Mouse (Mus musculus) urinary bladder, postnatal 36 days (tissue): ENCODE results near the gene Wdr61.
"Not testable (repeated sequence)": the region's sequence is repeated elsewhere in the genome, so short reads cannot be mapped to it uniquely, and the experiment has no call there.

Experiments
- DNase-seq, 2 experiments: peaks; one replicate each; pipeline ENCODE4 v3.0.0; 2022; ENCODE audit warnings: low spot score in 2 of 2, mixed read lengths in 1 of 2

The Wdr61 gene

DNA sequence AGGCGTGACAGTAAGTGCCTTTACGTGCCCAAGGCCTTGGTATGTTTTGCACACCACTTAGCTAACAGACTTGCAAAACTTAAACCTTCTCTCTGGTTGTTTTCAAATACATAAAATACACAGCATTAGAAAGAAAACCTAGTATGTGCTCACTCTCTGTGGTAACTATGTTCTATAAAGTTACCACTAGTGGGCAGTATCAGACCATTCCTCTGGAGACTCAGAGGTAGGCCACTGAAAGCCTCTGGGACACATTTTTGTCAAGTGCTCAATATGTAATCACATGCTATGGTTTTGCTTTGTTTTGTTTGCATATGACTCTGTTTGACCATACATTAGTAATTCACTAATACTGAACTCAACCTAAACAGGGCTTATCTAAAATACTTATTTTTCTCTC is 2.2 kb downstream of the Wdr61 start:
- DNase-seq, result no peak

DNA sequence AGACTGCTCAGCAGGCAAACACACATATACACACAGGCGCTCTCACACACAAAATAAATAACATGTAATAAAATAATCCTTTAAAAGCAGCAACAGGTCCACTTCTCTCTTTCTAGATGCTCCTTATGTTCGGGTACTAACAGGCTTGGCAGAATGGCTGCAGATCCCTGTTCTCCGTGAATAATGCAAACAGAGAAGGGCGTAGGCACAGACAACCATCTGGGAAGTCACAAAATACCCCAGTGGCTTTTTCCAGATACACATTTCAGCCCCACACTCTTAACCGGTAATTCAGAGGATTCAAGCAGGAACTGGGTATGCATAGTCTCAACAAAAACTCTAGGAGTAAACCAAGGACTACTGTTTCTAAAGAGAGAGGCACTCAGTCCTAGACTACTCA is 8.0 kb downstream of the Wdr61 start:
- DNase-seq, result no peak

DNA sequence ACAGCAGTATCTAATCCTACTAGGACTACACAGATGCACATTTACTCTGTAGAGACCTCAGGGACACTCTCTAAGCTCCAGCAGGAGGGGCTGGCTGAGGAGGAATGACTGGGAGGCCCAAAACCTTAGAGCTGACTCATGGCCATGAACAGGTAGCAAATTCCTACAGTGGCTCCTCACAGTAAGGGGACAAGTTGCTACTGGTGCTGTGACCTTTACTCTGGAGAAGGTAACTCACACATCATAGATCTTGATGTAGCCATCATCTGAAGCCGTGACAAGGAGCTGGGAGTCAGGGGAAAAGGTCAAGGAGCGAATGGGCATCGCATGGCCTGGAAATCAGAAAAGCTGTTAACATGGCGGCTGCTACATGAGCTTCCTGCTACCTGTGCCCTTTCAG is 11.7 kb downstream of the Wdr61 start:
- peak in 1 of 2 experiments; percentile 30 for DNase-seq

DNA sequence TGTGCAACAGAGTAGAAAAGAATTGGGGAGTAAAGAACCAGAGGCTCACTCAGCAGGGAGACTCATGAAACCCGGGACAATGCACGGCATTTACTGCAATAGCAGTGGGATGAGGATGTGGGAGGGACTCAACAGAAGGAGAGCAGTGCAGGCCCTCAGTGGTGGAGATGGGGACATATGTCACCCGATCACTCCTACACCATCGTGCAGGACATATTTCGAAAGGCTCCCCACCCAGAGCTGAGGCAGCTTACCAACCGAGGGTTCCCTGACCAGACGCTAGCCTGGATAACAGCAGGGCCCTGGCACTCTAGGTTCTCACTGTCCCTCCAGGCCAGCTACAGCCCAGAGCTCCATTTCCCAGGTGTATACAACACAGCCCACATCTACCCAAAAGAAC is 12.2 kb downstream of the Wdr61 start:
- DNase-seq, result no peak

DNA sequence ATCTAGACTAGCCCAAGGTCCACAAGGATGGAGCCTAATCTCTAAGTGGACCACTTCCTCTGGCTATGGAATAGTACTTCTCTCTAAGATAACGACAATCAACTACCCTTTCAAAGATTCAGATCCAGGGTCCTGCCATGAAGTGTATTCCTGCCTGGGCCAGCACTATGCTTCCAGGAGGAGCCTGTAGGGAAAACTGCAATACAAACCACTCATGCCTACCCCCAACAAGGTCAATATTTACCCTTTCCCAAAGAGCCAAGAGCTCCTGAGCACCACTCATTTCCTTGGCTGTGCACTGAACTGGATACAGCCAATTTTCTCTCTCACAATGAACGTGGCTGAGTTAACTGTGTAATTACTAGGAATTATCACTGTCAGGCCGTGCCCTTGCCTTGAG is 16.8 kb downstream of the Wdr61 start:
- DNase-seq, result no peak

DNA sequence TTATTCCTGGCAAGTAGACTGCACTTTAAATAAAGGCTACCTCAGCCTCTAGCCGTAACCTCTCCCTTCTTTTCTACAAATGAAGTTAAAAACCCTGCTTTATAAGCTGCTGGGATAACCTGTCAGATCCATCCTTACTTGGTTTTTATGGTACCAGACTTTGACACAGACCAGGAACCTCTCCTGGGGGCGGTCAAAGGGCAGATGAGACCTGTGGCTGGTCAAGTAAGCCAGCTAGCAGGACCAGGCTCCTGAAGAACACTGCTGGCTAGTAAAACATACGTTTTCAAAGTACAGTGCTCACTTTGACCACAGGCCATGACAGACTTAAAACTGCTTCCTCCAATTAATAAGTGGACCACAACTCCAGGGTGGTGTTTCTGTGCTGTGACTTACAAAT is 18.5 kb downstream of the Wdr61 start:
- no peak for DNase-seq

DNA sequence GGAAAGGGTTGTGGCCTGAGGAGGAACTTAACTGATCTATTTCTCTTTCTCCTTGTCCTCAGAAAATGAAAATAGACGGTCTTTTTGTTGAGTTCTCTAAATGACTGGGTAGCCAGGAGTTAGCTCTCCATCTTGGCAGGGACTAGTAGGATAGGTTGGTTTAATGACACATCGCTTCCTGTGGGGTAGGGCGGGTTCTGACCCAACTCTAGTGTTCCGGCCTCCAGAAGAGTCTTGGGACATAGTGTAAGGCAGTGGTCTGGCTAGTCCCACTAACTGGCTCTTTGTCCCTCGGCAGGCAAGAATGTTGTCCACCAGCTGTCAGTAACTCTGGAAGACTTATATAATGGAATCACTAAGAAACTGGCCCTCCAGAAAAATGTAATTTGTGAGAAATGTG is 26.2 kb downstream of the Wdr61 start:
- no peak for DNase-seq

DNA sequence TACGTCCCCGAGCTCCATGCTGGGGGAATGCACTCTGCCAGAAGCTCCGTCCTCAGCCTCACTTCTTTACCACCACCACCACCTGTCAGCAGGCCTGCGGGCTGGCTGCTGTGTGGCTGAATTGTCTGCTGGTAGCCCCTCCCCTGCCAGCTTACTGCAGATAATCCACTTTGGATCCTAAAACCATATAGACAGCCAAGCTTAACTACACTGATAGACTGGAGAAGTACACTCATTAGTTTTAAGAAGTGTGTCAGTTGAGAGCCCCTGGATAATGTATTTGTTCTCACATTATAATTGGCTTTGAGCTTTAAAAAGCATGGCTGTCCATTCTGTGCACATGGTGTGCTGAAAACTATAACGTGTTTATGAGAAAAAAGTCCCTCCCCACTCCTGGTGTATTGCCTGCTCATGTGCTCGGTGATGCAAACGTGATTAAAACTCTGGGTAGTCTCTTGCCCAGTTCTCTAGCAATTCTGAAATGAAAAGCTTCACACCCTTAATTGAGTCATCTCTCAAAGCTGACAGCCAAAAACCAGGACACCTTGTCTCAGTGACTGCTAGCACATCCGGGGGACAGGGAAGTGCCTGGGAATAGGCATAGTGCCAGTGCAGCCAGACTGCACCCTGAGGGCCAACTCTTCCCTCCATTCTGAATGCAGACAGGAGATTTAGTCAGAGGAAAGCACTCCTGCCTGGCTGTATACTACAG is 26.9 kb downstream of the Wdr61 start:
- no peak for DNase-seq

DNA sequence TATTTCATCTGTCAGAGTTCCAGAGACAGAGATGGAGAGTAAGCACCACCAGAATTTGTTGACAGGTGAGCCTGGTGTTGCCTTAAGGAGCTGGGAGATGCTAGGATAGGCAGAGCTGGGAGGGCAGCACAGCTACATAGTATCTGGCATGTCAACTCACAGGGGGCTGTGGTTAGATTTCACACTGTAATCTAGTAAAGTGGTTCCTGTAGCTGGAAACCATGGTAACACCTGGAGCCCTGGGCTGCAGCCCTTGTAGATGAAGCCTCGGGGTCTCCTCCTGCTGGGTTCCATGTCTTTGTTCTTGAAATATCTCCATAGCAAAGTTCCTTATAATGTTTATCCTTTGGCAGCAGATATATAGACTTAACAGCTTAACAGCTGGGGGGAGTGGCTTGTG is 28.8 kb downstream of the Wdr61 start:
- DNase-seq, result no peak

DNA sequence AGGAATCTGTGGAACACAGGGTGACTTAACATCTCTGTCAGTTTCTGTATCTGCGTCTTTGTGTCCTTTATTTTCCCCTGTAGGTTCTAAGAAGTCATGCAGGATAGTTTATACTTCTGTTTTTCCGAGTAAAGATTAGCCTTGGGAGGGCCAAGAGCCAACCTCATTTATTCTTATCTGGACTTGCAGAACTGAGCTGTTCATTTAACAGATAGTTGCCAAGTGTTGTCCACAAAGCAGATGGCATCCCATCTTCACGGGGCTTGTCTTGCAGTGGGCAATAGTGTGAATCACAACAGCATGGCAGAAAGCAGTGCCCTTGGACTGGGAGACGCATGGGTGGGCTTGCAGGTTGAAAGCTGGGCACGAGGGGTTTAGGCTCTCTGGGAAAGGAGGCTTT is 30.0 kb downstream of the Wdr61 start:
- no peak for DNase-seq

DNA sequence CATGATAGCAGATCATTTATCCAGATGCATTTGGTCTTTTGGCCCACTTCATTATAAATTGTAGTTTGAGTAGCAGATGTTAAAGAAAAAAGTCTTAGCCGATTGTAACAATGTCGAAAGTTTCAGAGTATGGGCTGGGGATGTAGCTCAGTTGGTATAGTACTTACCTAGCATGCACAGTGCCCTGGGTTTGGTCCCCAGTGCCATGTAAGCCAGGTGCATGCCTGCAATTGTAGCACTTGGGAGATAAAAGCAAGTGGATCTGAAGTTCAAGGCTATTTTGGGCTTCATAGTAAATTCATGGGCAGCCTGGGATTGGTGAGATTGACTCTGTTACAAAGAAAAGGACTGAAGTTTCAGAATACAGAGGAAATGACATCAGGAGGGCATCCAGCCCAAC is 31.7 kb downstream of the Wdr61 start:
- no peak for DNase-seq

DNA sequence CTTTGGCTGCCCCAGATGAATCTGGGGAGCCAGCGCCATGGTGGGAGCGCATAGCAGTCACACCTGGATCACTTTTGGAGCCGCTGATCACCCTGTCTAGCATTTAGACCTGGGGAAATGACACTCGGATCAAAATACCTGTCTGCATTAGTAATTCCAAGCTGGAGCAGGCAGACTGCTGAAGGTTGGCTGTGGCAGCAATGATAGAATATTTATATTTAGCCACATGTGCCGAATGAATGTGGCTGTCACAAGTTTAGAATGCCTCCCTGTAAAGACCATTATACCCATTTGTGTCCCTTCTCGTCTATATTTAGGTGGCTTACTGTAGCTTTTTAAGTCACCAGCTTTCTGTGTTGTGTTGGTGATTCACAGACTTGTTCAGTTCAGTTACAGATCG is 33.6 kb downstream of the Wdr61 start:
- DNase-seq, result no peak

DNA sequence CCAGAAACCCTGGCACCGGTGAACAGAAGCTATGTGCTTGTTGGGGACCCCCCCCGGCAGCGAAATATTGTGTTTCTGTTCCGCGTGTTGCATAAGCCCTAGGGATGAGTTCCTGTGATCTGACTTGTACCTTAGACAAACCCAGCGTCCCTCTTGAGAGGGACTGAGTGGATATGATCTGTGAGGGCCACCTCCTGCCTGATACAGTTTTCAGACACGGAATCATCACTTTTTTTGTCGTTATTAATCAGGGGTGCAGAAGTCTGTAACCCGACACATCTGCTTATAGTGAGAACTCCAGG is 34.2 kb downstream of the Wdr61 start:
- DNase-seq, result no peak

DNA sequence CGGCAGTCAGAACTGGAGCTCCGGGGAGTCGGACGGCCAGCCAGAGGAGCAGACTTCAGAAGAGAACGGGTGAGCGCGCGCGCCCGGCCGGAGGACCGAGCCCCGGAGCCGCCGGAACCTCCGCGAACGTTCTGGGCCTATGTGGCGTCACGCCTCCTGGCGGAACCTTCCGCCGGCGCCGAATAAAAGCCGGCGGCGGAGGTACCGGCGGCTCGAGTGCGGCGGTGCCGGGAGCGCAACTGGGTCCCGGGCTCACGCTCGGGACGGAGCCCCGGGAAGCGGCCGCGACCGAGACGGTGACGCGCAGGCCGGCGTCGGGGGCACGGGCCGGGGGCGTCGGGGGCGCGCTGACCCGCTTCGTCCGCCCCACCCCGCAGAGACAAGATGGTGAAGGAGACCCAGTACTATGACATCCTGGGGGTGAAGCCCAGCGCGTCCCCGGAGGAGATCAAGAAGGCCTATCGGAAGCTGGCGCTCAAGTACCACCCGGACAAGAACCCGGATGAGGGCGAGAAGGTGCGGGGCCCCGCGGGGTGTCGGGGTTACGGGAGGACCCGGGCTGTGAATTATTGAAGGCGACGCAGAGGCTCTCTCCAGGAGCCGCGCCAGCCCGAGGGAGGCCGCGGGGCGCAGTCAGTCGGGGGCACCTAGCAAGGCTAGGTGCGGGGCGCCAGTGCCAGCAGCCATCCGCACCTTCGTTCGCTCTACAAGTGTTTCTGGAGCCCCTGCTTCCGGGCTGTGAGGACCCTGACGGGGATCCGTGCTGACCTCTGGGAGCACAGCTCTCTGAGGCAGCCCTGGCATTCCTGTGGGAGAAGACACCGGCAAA is 34.8 kb downstream of the Wdr61 start:
- peak; percentile 71 to 83 for DNase-seq

DNA sequence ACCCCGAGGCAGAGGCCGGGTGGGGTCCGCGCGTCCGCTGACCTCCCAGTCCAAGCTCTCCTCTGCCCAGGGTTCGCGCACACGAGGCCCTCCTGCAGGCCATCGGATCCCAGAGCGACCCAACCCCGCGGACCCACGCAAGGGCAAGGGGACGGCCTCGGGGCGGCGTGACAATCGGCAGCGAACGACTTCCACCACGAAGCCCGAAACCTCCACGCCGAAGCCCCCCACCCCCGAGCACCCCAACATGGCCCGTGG is 35.3 kb downstream of the Wdr61 start:
- no peak for DNase-seq

DNA sequence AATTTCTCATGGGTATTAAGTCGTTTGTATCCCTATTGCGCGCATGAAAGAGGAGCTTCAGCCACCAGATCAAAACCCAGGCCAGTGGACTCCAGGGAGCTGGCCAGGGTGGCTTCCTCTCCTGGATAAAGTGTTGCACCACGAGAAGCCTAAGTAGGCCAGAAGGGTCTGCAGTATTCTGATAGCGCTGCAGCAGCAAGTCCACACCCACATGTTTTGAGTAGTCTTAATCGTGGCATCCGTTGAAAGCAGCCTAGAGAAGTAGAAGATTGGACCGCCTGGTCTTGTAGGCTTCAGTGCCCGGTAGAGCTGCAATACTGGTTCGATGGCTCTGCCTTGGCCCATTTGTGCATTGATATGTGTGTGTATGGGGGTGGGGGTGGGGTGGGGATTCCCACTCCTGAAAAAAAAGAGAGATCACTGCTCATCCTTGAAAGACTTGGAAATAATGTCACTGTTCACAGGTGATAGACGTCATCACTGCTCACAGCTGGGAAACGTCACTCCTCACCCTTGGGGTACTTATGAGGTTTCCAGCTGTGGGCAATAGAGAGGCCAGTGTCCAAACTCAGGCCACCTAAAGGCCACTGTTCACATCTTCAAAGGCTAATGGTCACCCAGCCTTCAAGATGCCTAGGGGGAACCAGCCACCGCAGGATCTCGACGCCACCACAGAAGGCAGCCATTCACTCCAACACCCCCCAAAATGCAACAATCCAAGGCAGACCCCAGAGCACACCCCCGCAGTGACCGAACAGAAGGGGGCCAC is 35.8 kb downstream of the Wdr61 start, which contains the start of gene Dnaja4:
Dnaja4 (plus strand) TSS at position 556 of the 769 bp plus-strand sequence.
- no peak for DNase-seq

DNA sequence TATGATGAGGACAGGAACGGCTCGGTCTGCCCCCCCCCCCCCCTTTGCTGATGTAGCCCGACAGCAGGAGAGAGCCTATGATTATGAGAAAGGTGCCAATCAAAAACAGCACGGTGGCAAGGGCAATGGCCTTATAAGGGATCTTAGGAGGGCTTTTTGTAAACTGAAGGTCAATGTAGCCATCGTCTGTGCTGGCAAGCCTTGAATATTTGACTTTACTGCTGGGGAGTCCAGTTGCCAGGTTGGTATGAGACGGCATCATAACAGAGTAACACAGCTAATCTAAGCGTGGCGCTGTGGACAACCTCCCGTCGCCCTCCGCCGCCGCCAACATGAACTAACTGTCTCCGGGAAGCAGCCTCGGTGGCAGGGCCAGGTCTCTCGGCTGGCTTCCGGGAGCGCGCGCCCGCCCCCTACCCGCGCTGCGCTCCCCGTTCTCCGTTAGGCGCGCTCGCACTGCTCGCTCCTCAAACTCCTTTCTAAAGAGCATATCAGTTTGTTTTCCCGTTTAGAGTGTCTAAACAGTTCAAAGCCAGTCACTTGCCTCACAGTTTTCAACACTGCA is 43.0 kb downstream of the Wdr61 start:
- DNase-seq, result not testable (repeated sequence)

DNA sequence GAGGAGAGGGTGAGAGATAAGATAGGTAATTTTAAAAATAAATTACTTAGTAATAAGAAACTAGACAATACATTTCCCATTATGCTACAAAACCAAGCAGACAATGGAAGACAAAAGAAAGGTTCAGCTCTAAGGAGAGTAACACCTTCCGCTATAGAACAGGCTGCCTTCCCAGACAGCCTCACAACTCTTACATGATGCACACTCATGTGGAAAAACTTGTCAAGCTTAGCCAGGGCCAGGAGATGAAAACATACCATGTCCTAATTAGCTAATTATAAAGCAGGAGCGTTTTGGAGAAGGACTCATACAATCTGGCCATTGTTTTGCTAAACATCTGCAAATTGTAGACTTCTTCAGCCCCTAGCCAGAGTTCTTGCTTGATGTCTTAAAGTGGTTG is 43.6 kb downstream of the Wdr61 start:
- DNase-seq, result not testable (repeated sequence)

DNA sequence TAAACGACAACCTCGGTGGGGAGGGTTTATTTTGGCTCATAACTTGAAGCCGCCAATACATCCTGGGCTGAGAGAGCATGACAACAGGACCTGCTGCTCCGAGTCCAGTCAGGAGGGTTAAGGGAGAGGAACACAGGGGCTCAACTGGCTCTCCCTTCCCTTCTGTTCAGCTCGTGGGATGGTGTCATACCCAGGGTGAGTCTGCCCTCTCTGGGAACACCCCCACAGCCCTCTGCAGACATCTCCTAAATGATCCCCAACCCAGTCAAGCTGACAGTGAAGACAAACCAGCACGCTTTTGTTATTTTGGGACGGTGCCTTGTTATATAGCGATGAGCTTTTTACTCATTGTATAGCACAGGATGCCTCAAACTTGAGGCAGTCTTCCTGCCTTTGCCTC is 44.9 kb downstream of the Wdr61 start:
- no peak for DNase-seq

DNA sequence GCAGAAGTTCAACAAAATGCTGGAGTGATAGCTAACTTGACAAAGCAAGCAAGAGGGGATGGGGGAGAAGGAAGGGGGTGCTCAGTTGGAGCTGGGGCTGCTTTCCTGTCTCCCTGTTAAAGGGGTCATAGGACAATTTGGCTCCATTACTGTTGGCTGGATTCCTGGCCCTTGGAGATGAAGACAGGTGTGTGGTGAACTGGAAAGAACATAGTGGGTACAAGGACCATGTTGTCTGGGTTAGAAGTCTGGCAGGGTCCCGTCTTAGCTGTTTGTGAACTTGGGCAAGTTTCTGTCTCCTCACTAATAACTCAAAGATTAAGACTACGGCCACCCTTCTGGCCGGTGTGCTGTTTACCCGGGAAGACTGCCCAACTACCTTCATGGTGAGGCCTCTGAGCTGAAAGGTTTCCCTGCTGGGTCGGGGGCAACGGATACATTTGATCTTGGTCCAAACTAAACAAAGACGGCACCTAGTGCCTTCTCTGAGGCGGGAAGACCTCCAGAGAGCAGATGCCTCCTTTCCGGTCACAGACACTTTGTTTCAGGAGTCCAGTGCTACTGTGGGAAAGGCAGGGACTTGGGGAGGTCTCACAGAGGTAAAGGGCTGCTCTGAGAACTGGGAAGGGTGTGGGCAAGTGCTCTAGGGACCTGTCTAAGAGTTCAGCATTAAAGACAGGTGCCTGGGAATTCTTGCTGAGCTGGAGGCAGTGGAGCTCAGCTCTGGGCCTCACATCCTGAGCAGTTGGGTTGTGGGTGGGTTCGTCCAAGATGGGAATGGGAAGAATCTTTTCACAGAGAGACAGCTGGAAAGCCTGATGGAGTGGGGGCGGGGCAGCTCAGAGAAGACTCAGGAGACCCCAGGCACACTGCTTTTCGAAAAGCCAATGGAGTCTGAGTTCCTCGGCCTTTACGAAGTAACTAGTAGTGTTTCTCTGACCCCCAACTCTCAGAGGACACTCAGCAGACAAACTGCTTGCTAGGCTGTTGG is 46.8 kb downstream of the Wdr61 start:
- DNase-seq, result no peak

DNA sequence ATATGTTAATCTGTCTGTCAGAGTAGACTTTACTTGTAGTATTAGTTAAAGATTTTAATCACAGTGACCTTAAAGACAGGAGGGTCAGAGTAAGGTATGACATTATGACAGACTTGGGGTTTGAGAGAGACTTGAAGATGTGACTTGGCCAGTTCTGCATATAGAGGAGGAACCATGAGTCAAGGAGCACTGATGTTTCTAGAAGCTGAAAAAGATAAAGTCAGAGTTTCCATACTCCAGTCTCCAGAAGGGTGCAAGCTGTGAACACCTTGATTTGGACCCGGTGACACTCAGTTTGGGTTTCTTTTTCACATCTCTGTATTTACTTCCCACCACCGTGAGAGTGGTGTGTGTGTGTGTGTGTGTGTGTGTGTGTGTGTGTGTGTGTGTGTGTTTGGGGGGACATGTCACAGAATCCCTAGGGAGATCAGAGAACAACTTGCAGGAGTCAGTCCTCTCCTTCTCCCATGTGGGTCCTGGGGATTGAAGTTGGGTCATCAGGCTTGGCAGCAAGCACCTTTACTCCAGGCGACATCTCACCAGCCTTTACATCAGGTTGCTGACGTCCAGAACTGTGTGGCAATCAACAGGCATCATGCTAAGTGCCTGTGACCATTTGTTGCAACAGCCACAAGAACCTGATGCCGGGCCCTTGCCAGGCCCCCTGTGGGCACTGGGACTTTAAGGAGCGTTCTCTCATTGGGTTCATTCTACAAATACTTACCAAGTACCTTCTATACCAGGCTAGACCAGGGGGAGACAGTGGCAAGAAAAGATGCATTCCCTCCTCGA is 50.3 kb downstream of the Wdr61 start:
- DNase-seq, result no peak
